Mouse (Mus musculus) liver, postnatal 0 days (tissue): ENCODE data around the gene Lasp1.

Experiments
- CTCF ChIP-seq: sonication (generic); IDR thresholded peaks from 2 replicates; pipeline ENCODE4 v1.5.1; 2016; ENCODE audit warnings: antibody characterized with exemption, low read depth
- EP300 ChIP-seq: IDR thresholded peaks from 2 replicates; pipeline ENCODE4 v1.6.1; 2016; ENCODE audit warnings: antibody characterized with exemption, low read depth, mild to moderate bottlenecking

- no peak for TF ChIP-seq CTCF
- no peak for TF ChIP-seq EP300
Observed at GRCm38 (mm10) chr11:97775808-97776496, 22.8 kb upstream of the Lasp1 start, which contains the start of gene 1700001P01Rik.
